10 mouse cellular contexts compared by ENCODE assay signal in genomic region chr10:75779206-75780174, GRCm38 (mm10). TPM values are rescaled to one million over a fixed set of nuclear protein-coding genes. Genes with fewer than 3 reads are reported as not detected.
A peak's percentile ranks its signal among the peaks of the same experiment; 100 is the strongest.
DNase-seq lines count a peak whose midpoint lies in the region; ATAC-seq and TF ChIP-seq lines count a peak whose summit lies in the region.
"Had no signal": no experiment of that assay in that cellular context is flagged by ENCODE, and none has a peak within 500 bp of the region (broad histone marks: within the 10 kb centered on the region; RNA-seq: fewer than 3 reads in every experiment).

No protein-coding gene starts in this region.

- H3K27me3 ChIP-seq in hindbrain, embryonic 12.5 days = peaks cover 63% of the 10 kb centered on the region
- H3K27me3 ChIP-seq in hindbrain, postnatal 0 days (ENCODE audit: insufficient read depth, low read length) = peaks cover 18% of the 10 kb centered on the region; the same call in 1 of the 2 replicates
- H3K27me3 ChIP-seq in embryonic facial prominence, embryonic 14.5 days (replicated peaks; ENCODE audit: control insufficient read depth, insufficient read depth, low read length) = 0 out of 2 replicates have a peak, but pooled peaks cover 10% of the 10 kb centered on the region

- DNase-seq in hindbrain, postnatal 0 days (ENCODE audit: low spot score) = no peak
- DNase-seq in embryonic facial prominence, embryonic 14.5 days (ENCODE audit: low spot score) = peak; percentile 50
- DNase-seq in kidney, postnatal 14 days = peak; percentile 65
- DNase-seq in lung, postnatal 10 days = peak; percentile 45
- no peak for DNase-seq in layer of hippocampus, adult 18-20 months (ENCODE audit: low spot score in 2 of 2)
- no peak for DNase-seq in layer of hippocampus, adult 8-10 months (ENCODE audit: low spot score in 2 of 2)
- no peak for DNase-seq in frontal cortex, postnatal 25 days (ENCODE audit: low spot score in 2 of 2)

- H3K4me1 ChIP-seq in hindbrain, embryonic 12.5 days = peaks cover 9% of the 10 kb centered on the region
- peaks cover 8% of the 10 kb centered on the region; the same call in 1 of the 2 replicates for H3K4me1 ChIP-seq in hindbrain, postnatal 0 days (ENCODE audit: insufficient read depth, low read length)
- H3K4me1 ChIP-seq in embryonic facial prominence, embryonic 14.5 days (ENCODE audit: control insufficient read depth, insufficient read depth, low read length) = 0 out of 2 replicates have a peak, but pooled peaks cover 5% of the 10 kb centered on the region

- 0 out of 2 replicates have a peak overlapping the region, but pooled peaks have one; percentile 2 for H3K4me2 ChIP-seq in hindbrain, embryonic 12.5 days (replicated peaks)
- no peak overlapping the region for H3K4me2 ChIP-seq in hindbrain, postnatal 0 days (ENCODE audit: low read depth, low read length)
- peak overlapping the region; percentile 63 for H3K4me2 ChIP-seq in embryonic facial prominence, embryonic 14.5 days (ENCODE audit: low read depth, low read length)

- H3K4me3 ChIP-seq in hindbrain, embryonic 12.5 days = no peak overlapping the region
- no peak overlapping the region for H3K4me3 ChIP-seq in hindbrain, postnatal 0 days (ENCODE audit: low read length)
- H3K4me3 ChIP-seq in embryonic facial prominence, embryonic 14.5 days (ENCODE audit: low read depth, low read length) = peak overlapping the region; percentile 41

- H3K9ac ChIP-seq in hindbrain, embryonic 12.5 days = no peak overlapping the region
- no peak overlapping the region for H3K9ac ChIP-seq in hindbrain, postnatal 0 days (replicated peaks; ENCODE audit: low read length)
- no peak overlapping the region for H3K9ac ChIP-seq in embryonic facial prominence, embryonic 14.5 days (ENCODE audit: low read depth, low read length)

- no peaks in the 10 kb centered on the region for H3K36me3 ChIP-seq in hindbrain, embryonic 12.5 days
- H3K36me3 ChIP-seq in hindbrain, postnatal 0 days (ENCODE audit: insufficient read depth, low read length) = no peaks in the 10 kb centered on the region
- no peaks in the 10 kb centered on the region for H3K36me3 ChIP-seq in embryonic facial prominence, embryonic 14.5 days (ENCODE audit: control insufficient read depth, insufficient read depth, low read length)

- no peaks in the 10 kb centered on the region for H3K9me3 ChIP-seq in hindbrain, embryonic 12.5 days (replicated peaks)
- no peaks in the 10 kb centered on the region for H3K9me3 ChIP-seq in hindbrain, postnatal 0 days (ENCODE audit: low read length)
- no peaks in the 10 kb centered on the region for H3K9me3 ChIP-seq in embryonic facial prominence, embryonic 14.5 days (ENCODE audit: control insufficient read depth, low read length)

- ATAC-seq in hindbrain, embryonic 12.5 days (ENCODE audit: low FRiP score) = no peak
- ATAC-seq in hindbrain, postnatal 0 days = no peak
- no peak; the same call in 1 of the 2 replicates for ATAC-seq in embryonic facial prominence, embryonic 14.5 days (ENCODE audit: low read depth)

- no peak for TF ChIP-seq CTCF in hindbrain, postnatal 0 days (IDR thresholded peaks at IDR 0.05; ENCODE audit: low read depth)

- no peak overlapping the region for H3K27ac ChIP-seq in hindbrain, embryonic 12.5 days
- no peak overlapping the region for H3K27ac ChIP-seq in hindbrain, postnatal 0 days
- no peak overlapping the region for H3K27ac ChIP-seq in embryonic facial prominence, embryonic 14.5 days (replicated peaks; ENCODE audit: low read depth, low read length)
- H3K27ac ChIP-seq: macrophage had no signal

- WGBS in hindbrain, embryonic 12.5 days = 43% methylated on average over 15 of the region's 15 CpGs
- 41% methylated on average over 15 of the region's 15 CpGs for WGBS in hindbrain, postnatal 0 days
- WGBS in embryonic facial prominence, embryonic 14.5 days = 37% methylated on average over 15 of the region's 15 CpGs

RNA-seq across cellular contexts. Expression of gene Gm20441, which starts 1.3 kb away (rescaled TPM):
- not detected in 2 replicates for polyA plus RNA-seq in hindbrain, embryonic 12.5 days (2016; fragmentation: Nextera tagmentation; extraction: Ambion mirVana)
- not detected in 2 replicates for total RNA-seq in hindbrain, postnatal 0 days (2014; rRNA removed)
- polyA plus RNA-seq in hindbrain, postnatal 0 days (2015; fragmentation: Nextera tagmentation; extraction: Ambion mirVana) = not detected in 2 replicates
- polyA plus RNA-seq in embryonic facial prominence, embryonic 14.5 days (2014; fragmentation: Nextera tagmentation; extraction: Ambion mirVana) = 0.51 TPM in 1 of 2 replicates, not detected in the other
- not detected for total RNA-seq in layer of hippocampus, adult 18-20 months (2021)
- not detected for total RNA-seq in layer of hippocampus, adult 8-10 months (2022)
- total RNA-seq: MEL had no signal
- polyA plus RNA-seq: macrophage had no signal

RNA-seq across cellular contexts. Expression of gene Gstt3, which starts 1.7 kb away (rescaled TPM):
- polyA plus RNA-seq in hindbrain, embryonic 12.5 days (2016; fragmentation: Nextera tagmentation; extraction: Ambion mirVana) = 5.0 and 5.1 TPM in 2 replicates
- total RNA-seq in hindbrain, postnatal 0 days (2014; rRNA removed) = 1.8 and 3.2 TPM in 2 replicates
- polyA plus RNA-seq in hindbrain, postnatal 0 days (2015; fragmentation: Nextera tagmentation; extraction: Ambion mirVana) = 2.8 and 4.2 TPM in 2 replicates
- 19.9 and 22.5 TPM in 2 replicates for polyA plus RNA-seq in embryonic facial prominence, embryonic 14.5 days (2014; fragmentation: Nextera tagmentation; extraction: Ambion mirVana)
- total RNA-seq in layer of hippocampus, adult 18-20 months (2021) = 1 to 10 TPM; 3.7 to 5.6 TPM
- total RNA-seq in layer of hippocampus, adult 8-10 months (2022) = 1 to 10 TPM; 2.0 to 7.7 (median 4.3) TPM

RNA-seq across cellular contexts. Expression of gene Ddt, which starts 6.3 kb away (rescaled TPM):
- polyA plus RNA-seq in hindbrain, embryonic 12.5 days (2016; fragmentation: Nextera tagmentation; extraction: Ambion mirVana) = 86.4 and 90.4 TPM in 2 replicates
- 63.6 and 67.4 TPM in 2 replicates for total RNA-seq in hindbrain, postnatal 0 days (2014; rRNA removed)
- 115 and 120 TPM in 2 replicates for polyA plus RNA-seq in hindbrain, postnatal 0 days (2015; fragmentation: Nextera tagmentation; extraction: Ambion mirVana)
- polyA plus RNA-seq in embryonic facial prominence, embryonic 14.5 days (2014; fragmentation: Nextera tagmentation; extraction: Ambion mirVana) = 60.7 and 65.7 TPM in 2 replicates
- 10 to 100 TPM; 50.6 to 58.3 TPM for total RNA-seq in layer of hippocampus, adult 18-20 months (2021)
- 10 to 100 TPM; 39.9 to 46.0 (median 44.1) TPM for total RNA-seq in layer of hippocampus, adult 8-10 months (2022)

RNA-seq across cellular contexts. Expression of gene Cabin1, which starts 15.3 kb away (rescaled TPM):
- polyA plus RNA-seq in hindbrain, embryonic 12.5 days (2016; fragmentation: Nextera tagmentation; extraction: Ambion mirVana) = 44.1 and 48.7 TPM in 2 replicates
- 92.9 and 96.4 TPM in 2 replicates for total RNA-seq in hindbrain, postnatal 0 days (2014; rRNA removed)
- 30.1 and 33.6 TPM in 2 replicates for polyA plus RNA-seq in hindbrain, postnatal 0 days (2015; fragmentation: Nextera tagmentation; extraction: Ambion mirVana)
- polyA plus RNA-seq in embryonic facial prominence, embryonic 14.5 days (2014; fragmentation: Nextera tagmentation; extraction: Ambion mirVana) = 23.5 and 36.0 TPM in 2 replicates
- 10 to 100 TPM; 56.4 to 66.3 TPM for total RNA-seq in layer of hippocampus, adult 18-20 months (2021)
- 10 to 100 TPM; 64.2 to 89.7 (median 67.1) TPM for total RNA-seq in layer of hippocampus, adult 8-10 months (2022)

RNA-seq across cellular contexts. Expression of gene Gstt1, which starts 18.9 kb away (rescaled TPM):
- 6.7 and 8.7 TPM in 2 replicates for polyA plus RNA-seq in hindbrain, embryonic 12.5 days (2016; fragmentation: Nextera tagmentation; extraction: Ambion mirVana)
- 38.1 and 39.3 TPM in 2 replicates for total RNA-seq in hindbrain, postnatal 0 days (2014; rRNA removed)
- polyA plus RNA-seq in hindbrain, postnatal 0 days (2015; fragmentation: Nextera tagmentation; extraction: Ambion mirVana) = 20.8 and 24.4 TPM in 2 replicates
- polyA plus RNA-seq in embryonic facial prominence, embryonic 14.5 days (2014; fragmentation: Nextera tagmentation; extraction: Ambion mirVana) = 16.0 and 18.4 TPM in 2 replicates
- total RNA-seq in layer of hippocampus, adult 18-20 months (2021) = 10 to 100 TPM; 10.2 to 10.3 TPM
- 10 to 100 TPM; 10.0 to 15.8 (median 12.8) TPM for total RNA-seq in layer of hippocampus, adult 8-10 months (2022)

Comparison
In these comparisons a context has a peak if more than half of its experiments do, and no peak if none do; other contexts are left out.
1. DNase-seq: peak in embryonic facial prominence, embryonic 14.5 days (single experiment), kidney, postnatal 14 days (single experiment) and lung, postnatal 10 days (single experiment); none in hindbrain, postnatal 0 days (single experiment), layer of hippocampus, adult 18-20 months (0 of 2), layer of hippocampus, adult 8-10 months (0 of 2) and frontal cortex, postnatal 25 days (0 of 2).